Mouse (Mus musculus): ENCODE data around the gene Smoc2.

The Smoc2 gene
- long read RNA-seq, experiment 1, transcript Smoc2-201 (13 exons, 2,832 nt) = major isoform, 44 of 51 reads
- long read RNA-seq, experiment 1, partial matches to known transcripts = 2 of 51 reads
- long read RNA-seq, experiment 1, other reads (novel, unspliced or antisense) = 4 of 51 reads
- long read RNA-seq, experiment 2, transcript Smoc2-201 (13 exons, 2,832 nt) = major isoform, 44 of 57 reads
- long read RNA-seq, experiment 2, partial matches to known transcripts = 5 of 57 reads
- long read RNA-seq, experiment 2, other reads (novel, unspliced or antisense) = 3 of 57 reads

DNA sequence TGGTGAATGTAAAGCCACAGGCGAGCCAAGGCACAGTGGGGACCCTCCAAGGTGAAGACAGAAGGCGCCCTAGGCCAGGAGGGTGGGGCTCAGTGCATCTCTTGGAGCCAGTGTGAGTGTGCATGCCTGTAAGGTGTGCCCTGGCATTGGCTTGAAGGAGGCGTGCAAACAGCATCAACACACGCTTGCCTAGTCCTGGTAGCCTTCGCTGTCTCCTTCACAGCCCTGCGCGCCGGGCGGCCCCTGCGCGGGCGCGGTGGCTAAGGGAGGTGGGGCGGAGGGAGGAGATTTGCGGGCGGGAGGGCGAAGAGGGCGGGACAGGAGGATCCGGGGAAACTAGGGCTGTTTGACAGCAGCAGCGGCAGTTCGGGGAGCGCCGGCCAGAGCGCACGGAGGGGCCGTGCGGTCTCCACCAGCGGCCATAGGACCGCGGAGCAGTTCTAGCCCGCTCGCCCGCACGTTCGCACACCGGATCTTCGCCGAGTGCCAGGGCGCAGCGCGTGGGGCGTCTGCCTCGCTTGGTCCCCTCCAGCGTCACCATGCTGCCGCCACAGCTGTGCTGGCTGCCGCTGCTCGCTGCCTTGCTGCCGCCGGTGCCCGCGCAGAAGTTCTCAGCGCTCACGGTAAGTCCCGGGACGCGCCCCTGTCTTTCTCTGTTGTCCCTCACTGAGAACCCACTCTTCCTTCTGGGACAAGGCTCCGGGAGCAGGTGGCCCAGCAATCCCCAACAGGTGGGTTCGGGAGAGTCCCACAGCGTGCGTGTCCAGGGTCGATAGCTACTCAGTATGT lies at the start of gene Smoc2:
Smoc2 (plus strand) TSS at position 330 of the 789 bp plus-strand sequence.
- intact Hi-C loops (cut with DNase I) = no loop called here

DNA sequence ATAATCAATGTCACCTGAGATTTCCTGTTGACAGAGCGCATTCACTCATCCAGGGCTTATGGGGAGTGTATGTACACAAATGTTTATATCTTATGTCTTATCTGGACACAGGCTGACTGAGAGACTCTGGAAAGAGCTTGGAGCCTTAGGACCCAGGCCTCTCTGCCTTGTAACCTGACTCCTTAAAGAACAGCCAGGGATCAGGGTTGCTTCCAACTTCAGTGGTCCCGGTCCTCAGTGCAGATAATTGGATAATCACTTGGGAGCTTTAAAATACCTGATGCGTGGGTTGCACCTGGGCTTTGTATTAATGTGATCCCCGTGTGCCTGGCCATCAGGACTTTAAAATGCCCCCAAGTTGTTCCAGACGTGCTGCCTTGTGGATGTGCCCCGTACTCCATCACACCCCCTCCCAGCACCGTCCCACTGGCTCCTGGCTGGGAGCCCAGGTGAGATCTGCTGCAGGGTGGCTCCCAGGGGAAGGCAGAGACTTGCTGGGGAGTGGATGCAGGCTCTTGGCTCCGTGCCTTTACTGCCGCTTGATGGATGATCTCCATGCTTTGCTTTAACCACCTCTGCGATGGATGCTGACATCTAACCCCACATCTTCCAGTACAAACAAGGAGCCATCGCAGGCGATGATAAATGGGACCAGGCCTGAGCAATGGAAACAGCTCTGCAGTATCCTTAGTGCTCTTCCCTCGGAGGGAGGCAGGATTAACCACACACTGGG lies 48.4 kb upstream of the Smoc2 start:
- intact Hi-C loops (cut with DNase I) = no loop called here

DNA sequence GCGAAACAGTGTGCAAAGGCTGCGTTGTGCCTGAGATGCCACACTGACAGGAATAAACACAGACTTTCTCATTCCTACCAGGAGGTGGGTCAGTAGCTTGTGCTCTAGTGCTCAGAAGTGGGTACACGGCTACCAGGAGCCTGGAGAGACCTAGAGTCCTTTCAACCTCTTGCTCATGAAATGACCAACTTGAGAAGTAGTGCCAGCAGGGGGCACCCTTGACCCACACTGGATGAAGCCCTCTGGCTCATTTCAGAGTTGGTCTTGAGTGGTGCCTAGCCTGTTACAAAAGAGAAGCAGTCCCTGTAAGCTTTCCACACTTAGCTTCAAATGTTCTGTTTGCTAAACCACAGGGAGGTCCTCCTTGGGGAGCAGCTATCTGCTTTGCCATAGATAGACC lies 46.7 kb upstream of the Smoc2 start:
- intact Hi-C loops (cut with DNase I) = loop anchor here (1.0 kb wide), 1 partner anchor 288 kb away; no protein-coding TSS in a partner anchor

DNA sequence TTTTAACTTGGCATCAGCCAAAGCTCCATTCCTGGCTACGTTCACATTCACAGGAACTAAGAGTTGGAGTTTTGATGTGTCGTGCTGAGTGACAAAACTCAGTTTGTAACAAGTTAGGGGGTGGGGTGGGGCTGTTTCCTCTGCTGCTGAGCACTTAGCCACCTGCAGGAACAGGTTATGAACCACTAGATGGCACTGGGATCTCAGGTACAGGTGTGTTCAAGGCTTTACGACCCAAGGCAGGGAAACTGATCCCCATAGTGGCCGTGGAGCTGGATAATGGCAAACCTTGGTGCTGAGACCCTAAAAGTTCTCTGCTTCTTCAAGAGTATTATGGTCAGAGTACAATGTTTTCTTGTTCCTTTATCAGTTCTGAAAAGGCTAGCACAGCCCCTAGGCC lies 45.6 kb upstream of the Smoc2 start:
- intact Hi-C loops (cut with DNase I) = no loop called here

DNA sequence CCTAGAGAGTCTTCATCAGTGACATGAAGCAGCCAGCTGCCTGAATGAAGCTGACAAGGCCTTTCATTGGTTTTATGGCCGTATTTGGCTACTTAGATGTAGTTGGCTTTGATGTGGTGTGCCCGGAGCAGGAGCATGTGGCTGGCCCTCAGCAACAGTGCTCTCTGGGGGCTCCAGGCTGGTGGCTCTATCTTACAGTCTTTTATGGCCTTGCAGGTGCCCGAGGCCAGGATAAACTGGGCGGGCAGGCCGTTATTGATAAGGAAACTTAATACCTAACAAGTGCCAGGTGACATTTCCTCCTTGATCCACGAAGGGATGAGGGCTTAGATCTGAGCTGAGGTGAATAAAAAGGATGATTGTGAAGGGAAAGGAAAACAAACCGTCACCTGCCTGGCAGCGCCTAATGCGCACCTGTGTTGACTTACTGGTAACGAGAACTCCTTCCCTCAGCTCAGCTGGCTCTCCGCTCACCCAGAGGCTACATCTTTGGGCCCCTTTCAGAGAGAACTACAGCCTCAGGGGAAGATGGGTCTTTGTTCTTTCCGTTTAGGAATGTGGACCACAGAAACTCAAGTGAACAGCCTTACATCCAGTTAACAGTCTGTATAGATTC lies 44.4 kb upstream of the Smoc2 start:
- intact Hi-C loops (cut with DNase I) = no loop called here

DNA sequence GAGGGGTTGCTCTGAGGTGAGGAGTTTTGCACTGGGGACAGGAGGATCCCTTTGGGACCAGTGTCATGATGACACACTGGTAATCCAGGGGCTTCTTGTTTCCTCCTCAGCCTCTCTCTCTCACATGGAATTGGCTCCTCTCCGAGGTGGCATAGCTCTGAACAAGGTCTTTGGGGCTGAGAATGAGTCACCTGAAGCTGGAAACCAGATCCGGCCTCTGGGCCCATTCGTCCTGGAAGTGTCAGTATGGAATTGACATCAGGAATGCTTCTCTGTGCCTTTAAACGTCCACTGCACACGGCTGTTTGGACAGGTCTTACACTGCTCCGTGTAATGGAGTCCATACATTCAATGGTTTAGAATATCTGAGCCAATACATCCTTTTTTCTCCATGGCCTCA lies 42.2 kb upstream of the Smoc2 start:
- intact Hi-C loops (cut with DNase I) = no loop called here

DNA sequence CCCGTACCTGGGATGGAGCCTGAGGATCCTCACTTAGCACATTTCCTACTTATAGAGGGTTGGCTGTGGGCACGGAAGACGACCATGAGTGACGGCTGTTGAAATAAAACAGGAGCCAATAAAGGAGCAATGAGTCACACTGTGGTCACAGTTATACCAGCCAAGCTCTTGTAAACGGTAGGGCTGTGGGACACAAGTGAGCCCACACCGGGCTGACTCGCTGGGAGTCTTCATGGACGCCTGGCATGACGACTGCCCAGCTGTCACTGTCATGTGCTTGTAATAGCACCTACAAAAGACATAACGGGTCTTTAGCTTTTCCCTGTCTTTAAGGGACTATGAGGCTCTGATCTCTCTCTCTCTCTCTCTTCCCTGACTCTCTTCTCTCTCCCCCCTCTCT lies 39.3 kb upstream of the Smoc2 start:
- intact Hi-C loops (cut with DNase I) = no loop called here

DNA sequence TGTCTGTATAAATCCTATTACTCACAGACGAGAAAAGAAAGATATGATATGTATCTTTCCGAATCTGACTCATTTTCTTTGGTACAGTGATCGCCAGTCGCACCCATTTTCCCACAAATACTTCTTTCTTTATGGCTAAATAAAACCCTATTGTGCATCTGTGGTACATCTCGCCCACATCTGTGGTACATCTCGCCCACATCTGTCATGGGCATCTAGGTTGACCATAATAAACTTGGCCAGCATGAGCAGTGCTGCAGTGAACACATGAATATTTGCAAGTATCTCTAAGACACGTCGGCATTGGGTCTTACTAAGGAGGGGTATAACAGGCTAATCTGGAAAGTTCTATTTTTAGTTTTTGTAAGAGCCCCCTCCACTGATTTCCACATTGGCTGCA lies 36.7 kb upstream of the Smoc2 start:
- intact Hi-C loops (cut with DNase I) = no loop called here

DNA sequence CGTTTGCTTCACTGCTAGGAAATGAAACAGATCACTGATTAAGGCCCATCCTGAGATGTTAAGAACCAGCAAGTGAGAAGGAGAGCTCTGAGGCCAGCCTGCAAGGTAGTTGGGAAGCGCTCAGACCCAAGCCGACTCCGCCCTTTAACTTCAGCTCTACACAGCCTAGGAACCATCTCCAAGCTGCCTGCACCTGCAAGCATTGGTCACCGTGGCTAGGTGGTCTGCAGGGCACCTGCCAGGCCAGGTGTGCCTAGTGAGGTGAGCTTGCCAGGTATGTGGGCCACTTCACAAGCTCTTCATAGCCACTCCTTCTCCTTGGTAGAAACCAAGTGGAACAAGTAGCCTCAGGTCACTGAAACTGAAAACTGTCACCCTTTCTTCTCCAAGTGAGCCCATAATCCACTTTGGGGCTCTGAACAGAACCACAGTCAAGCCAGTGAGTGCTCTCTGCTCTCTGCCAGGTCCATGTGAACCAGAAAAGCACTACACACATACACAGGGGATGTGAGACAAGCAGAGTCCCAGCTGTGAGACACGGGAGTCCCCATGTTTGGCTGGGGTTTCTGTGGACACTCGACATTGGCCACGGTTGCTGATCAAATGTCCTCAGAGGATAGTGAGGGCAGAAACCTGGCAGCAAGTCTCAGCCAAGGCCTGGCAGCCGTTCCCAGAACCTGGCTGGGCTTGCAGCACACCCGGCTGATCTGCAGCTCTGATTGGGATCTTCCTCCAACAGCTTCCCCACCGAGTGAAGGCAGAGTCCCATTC lies 34.9 kb upstream of the Smoc2 start:
- intact Hi-C loops (cut with DNase I) = no loop called here

DNA sequence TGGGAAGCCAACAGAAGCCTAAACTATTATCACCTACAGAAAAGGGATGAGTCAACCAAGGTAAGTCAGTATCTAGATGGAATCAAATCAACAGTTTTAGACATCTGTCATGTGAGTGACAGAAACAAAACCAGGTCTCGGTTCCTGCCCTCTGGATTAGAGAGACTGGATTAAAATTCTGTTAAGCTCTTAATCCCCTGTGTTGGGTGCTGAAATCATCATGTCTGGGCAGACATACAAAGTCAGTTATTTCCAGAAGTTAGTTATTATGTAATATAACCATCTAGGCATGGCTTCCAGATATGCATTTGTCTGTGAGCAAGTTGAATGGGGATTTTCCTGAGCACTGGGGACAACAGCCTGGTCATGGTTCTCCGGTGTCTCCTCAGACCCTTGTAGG lies 33.0 kb upstream of the Smoc2 start:
- intact Hi-C loops (cut with DNase I) = no loop called here

DNA sequence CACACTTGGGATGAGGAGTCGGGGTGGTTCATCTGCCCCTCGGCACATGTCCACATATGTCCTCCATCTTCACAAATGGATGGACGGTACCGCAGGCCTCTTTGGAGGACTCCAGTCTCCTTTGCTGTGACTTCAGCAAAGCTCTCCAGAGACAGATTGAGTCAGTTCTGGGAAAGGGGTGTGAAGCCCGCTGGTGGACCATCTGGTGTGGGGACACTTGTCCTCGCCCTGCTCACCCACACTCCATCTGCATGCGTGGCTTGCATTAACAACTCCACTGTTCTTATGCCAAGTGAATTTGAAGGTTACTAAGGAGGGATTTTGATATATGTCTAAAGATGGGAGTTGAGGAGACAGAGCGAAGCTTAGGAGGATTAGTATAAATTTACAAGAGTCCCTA lies 31.4 kb upstream of the Smoc2 start:
- intact Hi-C loops (cut with DNase I) = no loop called here

DNA sequence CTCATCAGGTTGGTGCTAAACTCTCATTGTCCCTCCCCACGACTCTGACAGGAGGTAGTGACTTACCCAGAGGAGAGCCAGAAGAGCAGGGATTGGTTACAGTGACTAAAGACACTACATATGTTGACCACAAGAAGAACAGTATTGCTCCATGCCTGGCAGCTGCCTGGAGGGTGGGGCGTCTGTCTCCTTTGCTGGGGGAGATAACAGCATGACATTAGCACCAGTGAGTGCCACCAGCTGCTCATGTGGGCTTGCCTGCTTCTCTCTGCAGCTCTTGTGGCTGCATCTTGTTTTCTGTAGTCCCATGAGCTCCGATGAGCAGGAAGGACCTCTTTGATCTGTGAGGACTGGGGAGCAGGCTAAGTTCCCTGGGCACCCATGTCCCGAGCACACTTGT lies 29.7 kb upstream of the Smoc2 start:
- intact Hi-C loops (cut with DNase I) = no loop called here

DNA sequence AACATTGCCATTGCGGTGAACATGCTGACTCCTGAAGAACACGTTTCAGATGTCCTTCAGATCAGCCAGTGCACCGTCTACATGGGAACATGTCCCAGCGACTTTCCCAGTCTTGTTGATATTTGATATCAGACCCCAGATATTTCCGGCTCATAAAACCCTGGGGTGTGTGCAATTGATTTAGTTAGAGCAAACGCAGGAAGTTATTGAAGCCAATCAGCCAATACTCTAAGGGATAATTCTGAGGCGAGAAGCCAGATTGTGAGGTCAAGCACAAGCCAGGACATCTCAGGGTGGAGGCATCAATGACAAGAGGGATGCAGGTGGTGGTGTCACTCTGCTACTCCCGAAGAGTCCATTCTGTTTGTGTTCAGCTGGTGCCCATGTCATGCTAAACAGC lies 28.9 kb upstream of the Smoc2 start:
- intact Hi-C loops (cut with DNase I) = no loop called here

DNA sequence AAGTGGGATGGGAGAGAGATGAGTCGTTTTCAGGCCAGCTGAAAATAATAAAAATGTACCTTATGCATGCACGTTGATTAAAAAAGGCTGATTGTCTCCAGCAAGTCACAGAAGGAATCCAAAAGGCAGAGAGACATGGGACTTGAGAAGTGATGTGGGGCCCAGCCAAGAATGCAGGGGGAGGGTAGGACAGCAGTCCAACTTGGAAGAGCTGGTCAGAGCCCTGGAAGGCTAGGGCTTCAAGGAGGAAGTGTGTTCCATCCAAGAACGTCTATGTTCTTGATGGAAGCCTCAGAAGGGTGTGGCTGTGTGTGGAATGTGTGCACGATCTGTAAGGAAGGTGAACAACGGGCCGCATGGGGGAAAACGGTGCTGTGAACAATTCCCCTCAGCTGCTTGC lies 26.9 kb upstream of the Smoc2 start:
- intact Hi-C loops (cut with DNase I) = no loop called here

DNA sequence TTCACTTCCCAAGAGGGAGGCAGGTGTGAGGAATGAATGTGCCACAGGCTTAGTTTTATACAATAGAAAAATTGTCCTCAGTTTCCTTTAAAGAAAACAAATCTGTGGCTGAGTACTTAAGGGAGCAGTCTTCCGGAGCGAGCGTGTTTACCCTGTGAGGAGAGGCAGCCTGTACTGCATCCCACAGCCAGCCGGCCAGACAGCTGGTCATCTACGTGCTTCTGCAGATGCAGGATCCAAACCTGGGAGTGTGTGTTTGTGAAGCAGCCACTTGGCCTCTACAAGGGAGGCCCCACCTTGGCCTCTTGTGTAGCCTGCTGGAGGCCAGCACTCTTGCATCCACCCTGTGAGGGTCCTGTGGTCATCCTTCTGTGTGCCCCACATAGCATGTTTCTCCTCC lies 24.7 kb upstream of the Smoc2 start:
- intact Hi-C loops (cut with DNase I) = no loop called here

DNA sequence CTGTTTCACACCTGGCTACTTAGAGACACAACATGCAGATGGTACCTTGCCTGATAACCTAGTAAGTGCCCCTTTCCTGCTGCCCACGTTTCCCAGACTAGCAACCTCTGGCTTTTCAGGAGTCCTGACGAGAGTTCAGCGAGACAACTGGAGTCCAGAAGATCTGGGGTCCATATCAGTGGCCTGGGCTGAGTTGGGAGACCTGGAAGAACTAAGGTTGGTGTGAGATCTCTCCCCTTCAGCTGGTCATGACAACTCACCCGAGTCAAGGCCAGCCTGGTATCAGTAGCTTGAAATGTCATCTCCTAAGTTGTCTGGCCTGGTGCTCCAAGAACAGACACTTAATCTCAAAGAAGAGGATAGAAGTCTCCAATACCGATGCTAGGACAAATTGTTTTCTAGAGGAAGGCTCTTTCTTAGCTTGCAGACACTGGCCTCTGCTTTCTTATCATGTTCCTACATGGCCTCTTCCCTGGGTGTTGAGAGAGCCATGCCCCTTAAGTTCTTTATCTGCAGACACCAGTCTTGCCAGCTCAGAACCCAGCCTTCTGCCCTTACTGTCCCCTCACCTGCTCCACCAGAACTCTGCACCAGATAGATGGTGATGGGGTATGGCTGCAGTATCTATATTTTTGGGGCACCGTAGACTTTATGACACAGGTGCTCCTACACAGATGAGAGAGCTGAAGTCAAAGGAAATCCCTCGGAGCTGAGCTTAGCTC lies 21.3 kb upstream of the Smoc2 start:
- intact Hi-C loops (cut with DNase I) = no loop called here

DNA sequence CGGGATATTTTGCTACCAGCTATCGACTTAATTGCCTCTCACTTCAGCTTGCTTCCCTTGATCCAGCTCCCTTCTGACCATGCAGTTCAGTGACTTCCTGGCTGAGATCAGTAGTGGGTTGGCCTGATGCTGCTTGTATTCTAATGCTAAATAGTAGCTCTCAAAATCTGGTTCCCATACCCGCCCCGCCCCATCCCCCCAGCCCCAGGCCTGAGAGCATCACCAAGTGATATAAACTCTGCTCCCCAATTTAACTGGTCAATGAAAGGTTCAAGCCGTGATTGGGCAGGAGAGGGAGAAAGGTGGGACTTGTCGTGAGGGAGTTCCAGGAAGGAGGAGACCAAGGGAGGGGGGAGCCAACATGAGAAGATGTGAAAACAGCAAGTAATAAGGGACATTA lies 20.4 kb upstream of the Smoc2 start:
- intact Hi-C loops (cut with DNase I) = no loop called here

DNA sequence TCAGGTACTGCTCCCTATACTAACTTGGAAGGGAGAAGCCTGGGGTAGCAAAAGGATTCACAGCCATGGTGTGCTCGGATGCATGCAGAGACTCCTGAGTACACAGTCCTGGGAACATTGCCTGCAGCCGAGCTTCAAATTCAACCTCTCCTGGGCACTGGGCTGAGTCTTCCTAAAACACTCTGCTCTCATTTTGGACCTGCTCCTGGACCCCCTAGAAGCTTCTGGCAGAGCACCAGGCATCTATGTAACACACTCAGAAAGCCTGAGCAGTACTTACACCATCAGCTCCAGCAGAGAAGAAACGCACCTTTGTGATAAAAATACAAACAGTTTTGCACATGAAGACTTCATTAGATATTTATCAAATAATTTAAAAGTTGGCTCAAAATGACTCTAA lies 18.3 kb upstream of the Smoc2 start:
- intact Hi-C loops (cut with DNase I) = no loop called here

DNA sequence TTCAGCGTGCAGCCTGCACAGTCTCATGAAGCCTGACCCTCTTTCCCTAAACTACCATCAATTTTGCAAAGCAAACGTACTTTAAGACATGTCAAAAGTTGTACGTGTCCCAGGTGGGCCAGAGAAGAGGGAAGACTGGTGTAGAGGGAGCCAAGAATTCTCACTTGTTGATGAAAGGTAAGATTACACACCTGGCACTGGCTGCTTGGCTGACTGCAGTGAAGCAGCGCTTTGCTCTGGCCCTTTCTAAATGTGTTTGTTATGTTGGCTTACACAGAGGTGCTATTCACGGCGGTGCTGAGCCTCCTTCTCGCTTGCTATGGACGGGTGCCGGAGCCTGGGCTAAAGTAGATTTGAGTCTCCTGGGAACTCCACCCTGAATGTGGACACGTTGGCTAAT lies 17.1 kb upstream of the Smoc2 start:
- intact Hi-C loops (cut with DNase I) = no loop called here

DNA sequence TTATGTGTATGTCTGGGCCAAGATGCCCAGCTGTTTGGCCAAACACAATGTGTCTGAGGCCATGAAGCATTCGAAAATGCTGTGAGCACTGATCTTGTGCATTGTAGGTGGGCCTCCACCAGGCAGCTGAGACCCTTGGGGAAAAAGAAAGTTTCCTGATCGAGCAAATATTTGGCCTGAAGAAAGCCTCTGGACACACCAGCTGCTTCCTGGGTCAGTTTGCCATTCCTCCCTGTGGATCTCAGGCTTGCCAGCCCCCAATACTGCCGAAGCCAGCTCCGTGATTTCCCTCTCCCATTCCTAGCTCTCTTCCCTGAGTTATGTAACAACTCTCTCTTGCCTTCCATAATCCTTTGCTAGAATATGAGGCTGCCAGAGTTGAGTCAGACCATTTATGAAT lies 11.3 kb upstream of the Smoc2 start:
- intact Hi-C loops (cut with DNase I) = no loop called here
